Mouse (Mus musculus) stomach, embryonic 16.5 days (tissue): Measurements from ENCODE around the gene Recql. TPM values are rescaled to one million over a fixed set of nuclear protein-coding genes. Genes with fewer than 3 reads are reported as not detected.

Experiments used
- ATAC-seq: fragments of 200-750 bp; cut with Nextera tagmentation; 2 replicates; pipeline ENCODE4 v1.8.0; 2017; ENCODE audit warnings: moderate number of reproducible peaks, moderate TSS enrichment; ENCODE audit not compliant: insufficient read depth, low FRiP score
- H3K27ac ChIP-seq: fragments of 300-500 bp; sonication (generic); 2 replicates; pipeline ENCODE4 v1.5.1; 2014; ENCODE audit warnings: low read length
- H3K27me3 ChIP-seq: fragments of 300-500 bp; sonication (generic); 2 replicates; pipeline ENCODE4 v1.6.1; 2014; ENCODE audit warnings: low read length, control low read depth, mixed read lengths; ENCODE audit not compliant: control insufficient read depth, insufficient read depth
- H3K36me3 ChIP-seq: fragments of 300-500 bp; sonication (generic); 2 replicates; pipeline ENCODE4 v1.6.1; 2014; ENCODE audit warnings: low read length; ENCODE audit not compliant: control insufficient read depth, insufficient read depth
- H3K4me1 ChIP-seq: fragments of 300-500 bp; sonication (generic); 2 replicates; pipeline ENCODE4 v1.6.1; 2014; ENCODE audit warnings: low read length, control low read depth, mixed read lengths; ENCODE audit not compliant: control insufficient read depth, insufficient read depth
- H3K4me2 ChIP-seq: fragments of 300-500 bp; sonication (generic); 2 replicates; pipeline ENCODE4 v1.6.1; 2014; ENCODE audit warnings: low read depth, low read length, mixed read lengths
- H3K4me3 ChIP-seq: fragments of 300-500 bp; sonication (generic); replicated peaks from 2 replicates; pipeline ENCODE4 v1.5.1; 2014; ENCODE audit warnings: mild to moderate bottlenecking, low read length
- H3K9ac ChIP-seq: fragments of 300-500 bp; sonication (generic); 2 replicates; pipeline ENCODE4 v1.6.1; 2014; ENCODE audit warnings: low read length
- H3K9me3 ChIP-seq: fragments of 300-500 bp; sonication (generic); replicated peaks from 2 replicates; pipeline ENCODE4 v1.6.1; 2016; ENCODE audit warnings: low read length, control low read depth; ENCODE audit not compliant: control insufficient read depth
- WGBS: fragments of 180-500 bp; shearing (Covaris S2); extraction: QIAGEN DNeasy Blood & Tissue Kit; methylation state at CpG from one replicate; pipeline ENCODE4 v1.1.7; 2014; 5-methylcytosine and 5-hydroxymethylcytosine counted together
- polyA plus RNA-seq: library from polyadenylated mRNA; unstranded; fragments of >200 nt; fragmentation: Nextera tagmentation; extraction: Ambion mirVana; gene quantifications from 2 replicates; pipeline ENCODE4 v1.2.1, GENCODE M21; 2015

Gene Recql
- polyA plus RNA-seq, 1 experiment from 2014 or later: 25.9 TPM

GRCm38 (mm10) chr6:142322881-142323280 lies 64.0 kb downstream of the Recql start, which contains the start of gene Slco1a5:
Gene Slco1a5 (minus strand): TSS chr6:142322981.
- no peaks in the 10 kb centered on the region for H3K9me3 ChIP-seq
- no peak within 1 kb of the TSS for H3K4me3 ChIP-seq
- no peaks in the 10 kb centered on the region for H3K4me1 ChIP-seq
- no peak within 1 kb of the TSS for H3K27ac ChIP-seq
- H3K36me3 ChIP-seq: no peaks in the 10 kb centered on the region
- H3K4me2 ChIP-seq: no peak within 1 kb of the TSS
- H3K27me3 ChIP-seq: no peaks in the 10 kb centered on the region
- WGBS: 20% methylated on average over 4 of the region's 4 CpGs
- no peak within 1 kb of the TSS for H3K9ac ChIP-seq
- no peak for ATAC-seq

GRCm38 (mm10) chr6:142317106-142317505 lies 69.8 kb downstream of the Recql start:
- H3K4me3 ChIP-seq: no peak overlapping the region
- no peaks in the 10 kb centered on the region for H3K4me1 ChIP-seq
- ATAC-seq: no peak
- no peak overlapping the region for H3K27ac ChIP-seq
- no peaks in the 10 kb centered on the region for H3K27me3 ChIP-seq
- no peak overlapping the region for H3K9ac ChIP-seq
- H3K4me2 ChIP-seq: no peak overlapping the region
- H3K36me3 ChIP-seq: no peaks in the 10 kb centered on the region
- no peaks in the 10 kb centered on the region for H3K9me3 ChIP-seq

GRCm38 (mm10) chr6:142314285-142314684 lies 72.6 kb downstream of the Recql start:
- no peak overlapping the region for H3K4me2 ChIP-seq
- H3K27me3 ChIP-seq: no peaks in the 10 kb centered on the region
- H3K4me1 ChIP-seq: no peaks in the 10 kb centered on the region
- no peak overlapping the region for H3K9ac ChIP-seq
- ATAC-seq: no peak
- H3K36me3 ChIP-seq: no peaks in the 10 kb centered on the region
- H3K9me3 ChIP-seq: peaks cover 4% of the 10 kb centered on the region; the same call in 1 of the 2 replicates
- no peak overlapping the region for H3K4me3 ChIP-seq
- H3K27ac ChIP-seq: no peak overlapping the region
- WGBS: 83% methylated on average over 5 of the region's 5 CpGs

- no peak overlapping the region for H3K4me3 ChIP-seq
- no peaks in the 10 kb centered on the region for H3K27me3 ChIP-seq
- ATAC-seq: no peak
- no peaks in the 10 kb centered on the region for H3K36me3 ChIP-seq
- H3K4me2 ChIP-seq: no peak overlapping the region
- peaks cover 4% of the 10 kb centered on the region; the same call in 1 of the 2 replicates for H3K9me3 ChIP-seq
- no peak overlapping the region for H3K9ac ChIP-seq
- H3K4me1 ChIP-seq: no peaks in the 10 kb centered on the region
- no peak overlapping the region for H3K27ac ChIP-seq
Measured at GRCm38 (mm10) chr6:142305076-142305475, 81.8 kb downstream of the Recql start.

Other genes with a start within 250 kb of the Recql start
- gene Slco1a6, start 178.6 kb downstream of the Recql start, polyA plus RNA-seq: not detected in 2 replicates
- 62.2 and 72.9 TPM in 2 replicates for gene Iapp, start 88.7 kb downstream of the Recql start, polyA plus RNA-seq
- 0.08 and 0.25 TPM in 2 replicates for gene Slco1a5, start 64.1 kb downstream of the Recql start, polyA plus RNA-seq
- 18.5 and 19.0 TPM in 2 replicates for gene Pyroxd1, start 41.4 kb downstream of the Recql start, polyA plus RNA-seq
- 84.8 and 91.8 TPM in 2 replicates for gene Golt1b, start 134 bp upstream of the Recql start, polyA plus RNA-seq
- gene Spx, start 26.4 kb upstream of the Recql start, polyA plus RNA-seq: 0.41 and 0.67 TPM in 2 replicates
- 2.7 and 3.4 TPM in 2 replicates for gene Gys2, start 86.0 kb upstream of the Recql start, polyA plus RNA-seq
- 156 and 159 TPM in 2 replicates for gene Ldhb, start 120.9 kb upstream of the Recql start, polyA plus RNA-seq
- gene Kcnj8, start 184.5 kb upstream of the Recql start, polyA plus RNA-seq: 51.8 and 57.9 TPM in 2 replicates